Mouse (Mus musculus): Measurements from ENCODE around the gene 2410137M14Rik. TPM values are rescaled to one million over a fixed set of nuclear protein-coding genes. Genes with fewer than 3 reads are reported as not detected.

2410137M14Rik gene
- total RNA-seq, 2 experiments from 2014 or later: not detected

- intact Hi-C loops (cut with DNase I): no loop called here
- DNase-seq: peak; percentile 97
Observed at GRCm38 (mm10) chr17:36950981-36951947, 29.8 kb downstream of the 2410137M14Rik start, which contains the start of gene Ppp1r11. TSS of gene Ppp1r11 (minus strand) at chr17:36951741.

DNA sequence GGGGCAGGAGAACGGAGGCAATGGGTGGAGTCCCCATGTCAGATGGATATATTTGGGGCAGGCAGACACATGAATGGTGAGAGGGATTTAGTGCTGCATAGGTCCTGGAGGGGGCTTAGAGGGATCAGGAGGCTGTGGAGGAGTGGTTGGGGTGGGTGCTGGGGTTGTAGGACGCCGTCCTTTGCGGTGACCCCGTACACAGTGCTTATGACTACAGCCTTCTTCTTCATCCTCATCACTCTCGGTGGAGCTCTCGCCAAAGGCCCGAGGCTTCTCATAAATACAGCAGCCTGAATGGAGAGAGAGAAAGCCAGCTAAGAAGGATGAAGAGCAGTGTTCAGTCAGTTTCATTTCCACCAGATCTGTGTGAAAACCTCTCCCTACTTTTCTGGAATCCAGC, 31.8 kb downstream of the 2410137M14Rik start:
- no peak for DNase-seq
- intact Hi-C loops (cut with DNase I): loop anchor here (5.0 kb wide), 1 partner anchor 48 kb away; no protein-coding TSS in a partner anchor

- intact Hi-C loops (cut with DNase I): loop anchor here (5.0 kb wide), 1 partner anchor 49 kb away; no protein-coding TSS in a partner anchor
- DNase-seq: no peak
Observed at GRCm38 (mm10) chr17:36948286-36948685, 32.8 kb downstream of the 2410137M14Rik start.

DNA sequence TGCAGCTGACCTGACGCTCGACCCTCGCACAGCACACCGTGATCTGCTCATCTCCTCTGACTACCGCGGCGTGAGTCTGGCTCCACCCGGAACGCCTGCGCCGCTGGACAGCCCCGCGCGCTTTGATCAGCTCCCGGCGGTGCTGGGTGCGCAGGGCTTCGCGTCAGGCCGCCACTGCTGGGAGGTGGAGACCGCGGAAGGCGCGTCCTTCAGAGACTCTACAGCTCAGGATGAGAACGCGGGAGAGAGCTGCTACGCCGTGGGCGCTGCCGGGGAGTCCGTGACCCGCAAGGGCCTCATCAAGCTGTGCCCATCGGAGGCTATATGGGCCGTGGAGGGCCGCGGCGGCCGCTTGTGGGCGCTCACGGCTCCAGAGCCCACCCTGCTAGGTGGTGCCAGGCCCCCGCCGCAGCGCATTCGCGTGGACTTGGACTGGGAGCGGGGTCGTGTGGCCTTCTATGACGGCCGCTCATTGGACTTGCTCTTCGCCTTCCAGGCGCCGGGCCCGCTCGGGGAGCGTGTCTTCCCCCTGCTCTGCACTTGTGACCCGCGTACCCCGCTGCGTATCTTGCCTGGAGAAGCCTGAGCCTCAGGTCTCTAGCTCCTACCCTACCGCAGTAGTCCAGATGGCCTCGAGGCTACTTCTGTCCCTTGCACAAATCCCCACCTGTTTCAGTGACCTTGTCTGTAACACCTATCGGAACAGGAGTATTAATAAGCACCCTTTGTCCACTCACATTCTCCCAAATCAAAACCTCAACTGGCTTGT, 33.8 kb downstream of the 2410137M14Rik start:
- intact Hi-C loops (cut with DNase I): loop anchor here (2.0 to 5.0 kb wide), 2 partner anchors 16 to 50 kb away; no protein-coding TSS in a partner anchor

DNA sequence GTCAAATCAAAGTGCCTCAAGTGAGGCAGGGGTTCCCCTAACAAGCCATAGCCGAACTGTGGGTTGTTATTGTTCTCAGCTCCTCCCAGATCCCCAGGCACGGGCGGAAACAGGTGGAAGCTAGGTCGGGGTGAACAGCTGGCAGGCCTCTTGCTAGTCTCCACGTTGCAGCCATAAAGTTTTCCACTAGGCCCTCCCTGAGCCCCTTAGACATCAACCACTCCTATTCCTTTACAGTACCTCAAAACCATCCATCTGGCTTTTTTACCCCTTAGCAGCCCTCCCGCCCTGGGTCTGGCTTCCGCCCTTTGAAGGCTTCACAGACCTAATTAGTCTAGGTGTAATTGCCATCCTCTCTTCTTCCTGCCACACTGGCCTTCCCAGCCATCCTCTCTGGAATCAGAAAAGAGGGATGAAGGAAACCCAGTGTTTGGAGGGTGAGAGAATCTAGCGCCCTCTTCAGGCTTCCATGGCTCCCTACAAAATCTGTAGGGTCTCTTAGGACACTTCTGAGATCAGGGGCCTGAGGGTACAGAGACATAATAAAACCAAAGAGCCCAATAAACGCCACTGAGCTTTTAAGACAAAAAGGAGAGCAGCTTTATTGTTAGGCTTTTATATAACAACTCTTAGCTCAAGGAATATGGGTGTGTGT, 36.8 kb downstream of the 2410137M14Rik start:
- DNase-seq: no peak
- intact Hi-C loops (cut with DNase I): no loop called here

More for the DNA sequence above, 33.8 kb downstream of the 2410137M14Rik start:
- DNase-seq: peak; percentile 55 to 59

DNA sequence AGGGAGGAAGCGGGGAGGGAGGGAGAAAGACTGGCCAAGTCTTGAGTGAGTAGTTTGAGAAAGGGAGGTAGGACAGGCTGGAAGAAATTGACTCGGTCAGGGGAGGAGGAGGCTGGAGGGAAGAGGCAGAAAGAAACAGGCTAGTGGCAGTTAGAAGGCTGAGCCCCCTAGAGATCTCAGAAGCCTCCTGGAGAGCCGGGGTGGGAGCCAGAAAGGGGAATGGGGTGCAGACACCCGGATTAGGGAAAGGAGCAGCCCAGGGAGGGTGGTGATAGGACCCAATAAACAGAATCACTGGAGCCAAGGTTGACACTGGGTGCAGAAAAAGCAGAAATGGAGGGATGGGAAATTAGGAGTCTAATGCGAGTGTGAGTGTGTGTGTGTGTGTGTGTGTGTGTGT, 37.3 kb downstream of the 2410137M14Rik start:
- intact Hi-C loops (cut with DNase I): no loop called here
- DNase-seq: no peak

DNA sequence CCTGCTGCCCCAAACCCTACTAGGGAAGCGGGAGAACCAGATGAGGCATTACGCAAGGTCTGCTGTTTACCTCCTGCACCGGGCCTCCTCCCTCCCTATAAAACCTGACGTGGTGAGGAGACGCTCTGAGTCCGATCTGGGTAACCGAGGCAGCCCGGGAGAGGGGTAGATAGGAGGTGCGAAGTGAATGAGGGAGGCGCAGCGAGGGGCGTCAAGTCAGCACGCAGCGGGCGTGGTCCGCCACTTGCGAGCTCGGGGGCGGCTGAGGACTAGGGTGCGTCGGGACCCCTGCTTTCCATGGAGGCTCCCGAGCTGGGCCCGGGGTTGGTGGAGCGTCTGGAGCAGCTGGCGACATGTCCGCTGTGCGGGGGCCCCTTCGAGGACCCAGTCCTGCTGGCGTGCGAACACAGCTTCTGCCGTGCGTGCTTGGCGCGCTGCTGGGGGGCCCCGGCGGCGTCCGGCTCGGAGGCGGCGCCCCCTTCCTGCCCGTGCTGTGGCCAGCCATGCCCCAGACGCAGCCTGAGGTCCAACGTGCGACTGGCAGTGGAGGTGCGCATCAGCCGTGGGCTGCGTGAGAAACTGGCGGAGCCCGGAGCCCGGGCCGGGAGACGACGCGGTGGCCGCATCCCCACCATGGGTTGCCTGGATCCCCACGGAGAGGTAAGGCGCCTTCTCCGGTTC, 38.1 kb downstream of the 2410137M14Rik start, which contains the start of gene Rnf39:
Rnf39 (plus strand) TSS at position 128 of the 681 bp plus-strand sequence.
- intact Hi-C loops (cut with DNase I): no loop called here
- peak in 1 of 2 experiments; percentile 18 for DNase-seq

- intact Hi-C loops (cut with DNase I): no loop called here
- peak; percentile 67 to 68 for DNase-seq
Observed at GRCm38 (mm10) chr17:36942391-36942790, 38.6 kb downstream of the 2410137M14Rik start.

- DNase-seq: no peak
- intact Hi-C loops (cut with DNase I): no loop called here
Observed at GRCm38 (mm10) chr17:36938056-36938455, 43.0 kb downstream of the 2410137M14Rik start.

DNA sequence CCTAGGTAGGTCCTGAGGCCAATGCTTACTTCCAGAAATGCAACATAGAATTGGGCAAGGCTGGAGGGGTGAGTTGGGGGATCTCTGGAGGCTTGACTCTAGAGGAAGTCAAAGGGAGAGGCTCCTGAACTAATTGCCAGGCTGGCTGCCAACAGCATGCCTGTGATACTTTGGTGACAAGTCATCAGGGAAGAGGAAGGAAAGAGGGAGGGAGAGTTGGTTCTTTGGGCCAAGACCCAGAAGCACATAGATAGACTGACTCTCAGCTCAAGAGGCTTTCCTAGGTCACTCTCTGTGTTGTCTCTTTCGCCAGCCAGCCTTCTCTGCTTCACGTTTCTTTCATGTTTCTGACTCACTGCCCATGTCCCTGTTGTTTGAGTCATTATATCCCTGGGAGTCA, 49.2 kb downstream of the 2410137M14Rik start:
- intact Hi-C loops (cut with DNase I): loop anchor here (2.0 kb wide), 1 partner anchor 15 kb away; no protein-coding TSS in a partner anchor
- peak; percentile 68 to 72 for DNase-seq

GRCm38 (mm10) chr17:36931130-36931529, 49.9 kb downstream of the 2410137M14Rik start:
- no peak for DNase-seq
- intact Hi-C loops (cut with DNase I): loop anchor here (2.0 kb wide), 1 partner anchor 16 kb away; no protein-coding TSS in a partner anchor

DNA sequence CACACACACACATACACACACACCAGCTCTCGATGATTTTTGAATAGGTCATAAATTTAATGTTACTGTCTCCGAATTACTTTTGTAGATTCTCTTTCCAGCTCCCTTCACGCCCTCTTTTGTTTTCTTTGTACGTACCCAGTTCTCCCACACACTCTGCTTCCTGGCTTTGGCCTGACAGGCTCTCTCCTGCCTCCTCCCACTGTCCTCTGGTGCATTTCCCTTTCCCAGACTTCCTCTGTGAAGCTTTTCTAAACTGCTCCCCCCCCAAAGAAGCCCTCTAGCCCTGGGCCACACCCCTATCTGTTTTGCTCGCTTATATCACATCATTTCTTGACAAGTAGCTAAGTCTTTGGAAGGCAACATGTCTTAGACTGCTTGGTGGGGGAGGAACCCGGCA, 50.8 kb downstream of the 2410137M14Rik start:
- intact Hi-C loops (cut with DNase I): loop anchor here (2.0 kb wide), 1 partner anchor 17 kb away; no protein-coding TSS in a partner anchor
- peak; percentile 23 to 26 for DNase-seq

DNA sequence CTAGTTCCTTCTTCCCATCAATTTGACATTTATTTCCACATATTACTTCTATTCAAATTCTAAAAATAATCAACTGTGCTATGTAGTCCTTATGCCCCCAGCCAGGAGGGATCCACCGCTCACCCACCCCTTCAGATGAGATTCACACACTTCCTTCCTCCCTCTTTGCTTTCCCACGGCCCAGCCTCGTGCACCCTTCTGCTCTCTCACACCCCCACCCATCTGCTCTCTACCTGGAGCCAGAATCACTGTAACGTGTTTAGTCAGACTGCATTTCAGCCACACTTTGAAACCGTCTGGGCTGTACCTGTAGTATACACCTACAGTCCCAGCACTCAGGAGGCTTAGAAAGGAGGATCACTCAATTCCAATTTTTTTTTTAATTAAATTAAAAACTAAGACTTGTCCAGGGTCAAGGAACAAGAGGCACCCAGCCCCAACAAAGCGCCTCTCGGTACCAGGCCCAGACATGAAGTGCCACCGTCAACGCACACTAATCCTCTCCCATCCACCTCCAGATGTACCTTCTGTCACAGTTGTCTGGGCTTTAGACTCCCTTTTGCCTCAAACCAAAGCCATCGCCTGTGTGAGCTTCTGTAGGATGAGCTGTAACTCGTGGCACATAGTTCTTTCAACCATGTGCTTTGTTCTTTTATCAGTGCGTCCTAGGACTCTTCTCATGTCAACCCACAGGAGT, 51.7 kb downstream of the 2410137M14Rik start:
- DNase-seq: no peak

More for the DNA sequence above, 51.7 kb downstream of the 2410137M14Rik start:
- intact Hi-C loops (cut with DNase I): no loop called here

Other genes with a start within 250 kb of the 2410137M14Rik start
- not detected for gene H2-M10.5, start 208.3 kb downstream of the 2410137M14Rik start, total RNA-seq (2021)
- not detected for gene H2-M10.6, start 169.1 kb downstream of the 2410137M14Rik start, total RNA-seq (2021)
- gene Trim26, start 144.1 kb downstream of the 2410137M14Rik start, total RNA-seq (2021): 10 to 100 TPM; 23.1 to 24.2 TPM
- not detected for gene Trim15, start 114.0 kb downstream of the 2410137M14Rik start, total RNA-seq (2021)
- under 1 TPM; 0.60 to 0.93 TPM for gene Trim10, start 111.7 kb downstream of the 2410137M14Rik start, total RNA-seq (2021)
- not detected for gene Trim40, start 91.1 kb downstream of the 2410137M14Rik start, total RNA-seq (2021)
- gene Trim31, start 83.1 kb downstream of the 2410137M14Rik start, total RNA-seq (2021): not detected
- gene Rnf39, start 38.3 kb downstream of the 2410137M14Rik start, total RNA-seq (2021): under 1 TPM; 0.22 to 0.43 TPM
- gene Ppp1r11, start 29.5 kb downstream of the 2410137M14Rik start, total RNA-seq (2021): 10 to 100 TPM; 58.9 to 73.2 TPM
- 10 to 100 TPM; 23.7 to 28.9 TPM for gene Znrd1, start 22.7 kb downstream of the 2410137M14Rik start, total RNA-seq (2021)
- 1 to 10 TPM; 7.7 to 8.4 TPM for gene Znrd1as, start 22.6 kb downstream of the 2410137M14Rik start, total RNA-seq (2021)
- under 1 TPM in 1 of 2 experiments, not detected in 1; 0.26 TPM for gene H2-M5, start 8.3 kb upstream of the 2410137M14Rik start, total RNA-seq (2021)
- 1 to 10 TPM; 5.6 to 6.9 TPM for gene Zfp57, start 19.9 kb upstream of the 2410137M14Rik start, total RNA-seq (2021)
- not detected for gene Mog, start 42.2 kb upstream of the 2410137M14Rik start, total RNA-seq (2021)
- 10 to 100 TPM; 14.0 to 17.2 TPM for gene Gabbr1, start 64.7 kb upstream of the 2410137M14Rik start, total RNA-seq (2021)
- not detected for gene Olfr90, start 107.3 kb upstream of the 2410137M14Rik start, total RNA-seq (2021)
- gene Olfr91, start 117.0 kb upstream of the 2410137M14Rik start, total RNA-seq (2021): not detected
- gene Olfr92, start 138.9 kb upstream of the 2410137M14Rik start, total RNA-seq (2021): not detected
- gene Olfr93, start 180.3 kb upstream of the 2410137M14Rik start, total RNA-seq (2021): not detected
- not detected for gene Ubd, start 212.7 kb upstream of the 2410137M14Rik start, total RNA-seq (2021)
- gene Olfr94, start 219.8 kb upstream of the 2410137M14Rik start, total RNA-seq (2021): not detected
- not detected for gene Olfr95, start 231.9 kb upstream of the 2410137M14Rik start, total RNA-seq (2021)
- not detected for gene Olfr96, start 238.9 kb upstream of the 2410137M14Rik start, total RNA-seq (2021)